Mouse (Mus musculus) monocyte, adult 5-6 weeks (primary cell): ENCODE data around the gene Prkx. TPM values are rescaled to one million over a fixed set of nuclear protein-coding genes. Genes with fewer than 3 reads are reported as not detected.

ENCODE experiments used
- total RNA-seq: library from RNA; stranded (forward); fragments of 200-1000, 200-491, 200-594 nt; gene quantifications from 3 replicates; pipeline ENCODE4 v1.2.3, GENCODE M21; 2017

The Prkx gene
- total RNA-seq, 1 experiment from 2014 or later: 49.5 TPM

Other genes starting within 250 kb of the Prkx start
- not detected in 3 replicates for gene Pbsn, start 57.3 kb upstream of the Prkx start, total RNA-seq
- gene Gm14744, start 68.5 kb upstream of the Prkx start, total RNA-seq: not detected in 3 replicates
- not detected in 3 replicates for gene 5430402E10Rik, start 128.8 kb upstream of the Prkx start, total RNA-seq